Mouse (Mus musculus) urinary bladder, postnatal 10 days (tissue): ENCODE data around the gene Pls1.

Experiments
- DNase-seq: peaks from one replicate; pipeline ENCODE4 v3.0.0; 2022; ENCODE audit warnings: low spot score

Gene Pls1

DNA sequence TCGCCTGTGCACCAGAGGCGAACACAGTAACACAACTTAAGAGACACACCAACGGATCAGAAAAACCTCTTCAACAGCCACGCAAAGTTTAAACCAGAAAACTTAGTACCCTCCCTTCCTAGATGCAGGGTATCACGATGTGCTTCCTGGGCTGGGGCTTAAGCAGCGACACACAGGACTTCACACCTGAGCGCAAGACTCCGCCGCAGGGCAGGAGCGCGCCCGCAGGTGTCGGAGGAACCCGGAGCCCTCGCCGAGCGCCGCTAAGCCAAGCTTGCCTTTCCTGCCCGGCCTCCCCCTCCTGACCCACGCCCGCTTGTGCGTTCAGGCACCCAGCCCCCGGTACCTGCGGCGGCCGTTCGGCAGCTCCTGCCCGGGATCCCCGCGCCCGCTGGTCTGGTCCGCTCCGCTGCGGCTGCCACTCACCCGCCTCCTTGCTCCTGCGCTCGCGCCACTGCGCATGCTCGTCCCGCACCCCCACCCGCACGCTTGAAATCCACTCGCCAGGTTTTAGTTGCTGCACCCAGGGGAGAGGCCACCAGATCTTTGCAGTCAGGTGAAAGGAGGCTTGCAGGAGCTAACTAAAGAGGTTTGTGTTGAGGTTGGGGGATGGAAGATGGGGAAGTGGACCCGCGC, at the start of gene Pls1:
TSS of gene Pls1 (minus strand) at position 487 of the 636 bp plus-strand sequence.
- DNase-seq, result peak; percentile 57

DNA sequence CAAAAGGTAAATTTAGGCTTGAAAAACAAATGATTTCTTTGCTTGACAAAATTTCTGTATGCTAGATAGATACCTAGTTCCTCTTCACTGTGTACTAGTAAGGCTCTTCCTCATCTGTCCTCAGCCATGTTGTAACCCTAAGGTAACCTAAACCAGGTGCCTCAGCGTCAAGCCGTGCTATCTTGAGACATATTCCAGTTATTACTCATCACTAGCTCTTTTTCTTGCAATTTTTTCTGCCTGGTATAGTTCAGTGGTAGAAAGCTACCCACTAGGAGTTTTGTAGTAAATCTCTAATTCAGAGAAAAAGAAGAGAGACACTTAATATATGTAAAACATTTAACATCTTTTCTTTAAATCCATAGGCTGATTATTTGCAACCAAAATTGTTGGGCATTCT, 37.6 kb upstream of the Pls1 start:
- DNase-seq, result no peak

DNA sequence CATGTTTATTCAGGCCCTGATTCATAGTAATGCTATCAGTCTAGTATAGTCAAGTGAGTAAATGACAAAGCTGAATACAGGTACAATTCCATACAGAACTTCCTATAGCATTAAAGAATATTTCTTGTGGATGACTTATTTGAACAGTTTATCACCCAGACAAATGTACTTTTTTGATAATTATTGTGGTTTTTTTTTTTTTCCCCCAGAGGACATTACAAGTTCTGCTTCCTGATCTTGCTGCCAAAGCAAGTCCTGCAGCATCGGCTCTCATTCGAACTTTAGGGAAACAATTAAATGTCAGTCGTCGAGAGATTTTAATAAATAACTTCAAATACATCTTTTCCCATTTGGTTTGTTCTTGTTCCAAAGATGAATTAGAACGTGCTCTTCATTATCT, 33.1 kb upstream of the Pls1 start:
- no peak for DNase-seq

DNA sequence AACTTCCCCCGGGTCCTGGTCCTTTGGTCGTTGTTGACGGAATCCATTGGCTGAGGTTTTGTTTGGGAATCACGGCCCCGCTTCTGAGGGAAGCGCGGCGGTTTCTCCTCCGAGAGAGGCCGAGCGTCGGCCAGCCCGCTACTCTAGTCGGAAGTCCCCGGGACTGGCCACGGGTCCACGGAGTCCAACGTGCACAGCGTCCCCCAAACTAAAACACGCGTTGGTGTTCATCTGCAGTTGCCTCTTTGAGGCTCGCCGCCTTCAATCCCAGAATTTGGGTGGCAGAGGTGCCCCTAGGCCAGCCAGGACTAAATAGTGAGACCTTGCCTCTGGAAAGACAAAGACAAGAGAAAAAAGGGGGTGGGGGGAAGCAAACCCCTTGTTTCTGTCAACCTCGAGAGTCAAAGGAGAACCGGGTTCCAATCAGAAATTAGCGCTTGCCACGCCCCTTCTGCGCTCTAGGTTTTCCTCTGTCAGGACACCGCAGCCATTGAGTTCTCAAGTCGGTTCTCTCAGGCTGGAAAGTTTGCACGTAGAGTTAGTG, 13.0 kb upstream of the Pls1 start:
- DNase-seq, result no peak

DNA sequence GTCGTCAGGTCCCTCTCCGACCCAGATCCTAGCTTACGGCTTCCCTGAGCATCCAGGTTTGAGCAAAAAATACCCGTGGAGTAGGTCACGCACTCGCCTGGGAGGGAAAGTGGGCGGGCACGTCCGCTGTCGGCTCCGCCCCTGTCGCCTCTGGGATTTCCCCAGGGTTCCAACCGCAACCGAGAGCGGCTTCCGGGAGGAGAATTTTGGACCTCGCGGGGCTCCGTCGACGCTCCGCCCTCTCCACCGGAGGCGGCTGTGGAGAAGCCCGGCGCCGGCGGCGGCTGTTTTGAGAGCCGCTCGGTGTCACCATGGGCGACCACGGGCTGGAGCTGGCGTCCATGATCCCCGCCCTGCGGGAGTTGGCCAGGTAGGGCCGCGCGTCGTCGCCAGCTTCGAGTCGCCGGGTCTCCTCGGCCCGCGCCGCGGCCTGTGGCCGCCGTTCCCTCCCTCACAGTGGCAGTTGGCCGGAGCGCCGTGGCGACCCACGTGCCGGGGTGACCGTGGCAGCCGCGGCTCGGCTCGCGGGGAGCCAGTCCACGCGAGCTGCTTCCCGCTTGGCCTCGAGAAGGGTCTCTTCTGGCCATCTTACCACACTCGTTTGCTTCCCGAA, 12.4 kb upstream of the Pls1 start, which contains the start of gene Atr:
TSS of gene Atr (plus strand) at position 184 of the 613 bp plus-strand sequence.
- DNase-seq, result peak; percentile 77

DNA sequence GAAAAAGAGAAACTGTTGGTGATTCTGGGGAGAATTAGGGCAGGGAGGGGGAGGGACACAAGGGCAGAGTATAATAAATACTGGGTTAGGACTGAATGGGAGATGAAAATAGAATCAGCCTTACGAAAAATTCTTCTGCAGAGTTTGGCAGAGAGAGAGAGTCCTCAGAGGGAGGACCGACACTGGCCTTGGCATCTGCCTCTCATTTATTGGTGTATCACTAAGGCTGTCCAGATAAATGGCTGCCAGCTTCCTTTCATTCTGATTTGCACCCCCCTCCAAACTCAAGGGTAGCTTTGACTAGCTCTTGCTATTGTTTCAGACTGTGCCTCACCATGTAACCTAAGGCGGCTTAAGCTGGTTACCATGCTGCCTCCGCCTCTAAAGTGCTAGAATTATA, 10.9 kb upstream of the Pls1 start:
- no peak for DNase-seq

DNA sequence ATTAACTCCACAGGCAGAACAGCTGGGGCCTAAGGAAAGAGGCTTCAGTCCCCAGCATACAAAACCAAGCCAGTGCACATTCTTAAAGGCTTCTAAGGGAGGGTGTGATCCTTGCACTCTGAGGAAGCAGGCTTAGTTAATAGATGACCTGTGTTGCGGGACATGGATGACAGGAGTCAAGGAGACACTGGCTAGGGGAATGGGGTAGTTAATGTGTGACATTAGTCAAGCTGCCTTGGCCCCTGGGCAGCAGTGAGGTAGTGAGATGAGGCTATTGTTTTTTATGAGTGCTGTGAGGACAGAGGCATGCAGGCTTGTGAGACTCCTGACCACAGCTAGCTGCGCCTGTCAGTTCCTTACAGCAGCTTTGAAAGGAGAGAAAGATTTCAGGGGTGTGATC, 9.8 kb upstream of the Pls1 start:
- DNase-seq, result no peak

DNA sequence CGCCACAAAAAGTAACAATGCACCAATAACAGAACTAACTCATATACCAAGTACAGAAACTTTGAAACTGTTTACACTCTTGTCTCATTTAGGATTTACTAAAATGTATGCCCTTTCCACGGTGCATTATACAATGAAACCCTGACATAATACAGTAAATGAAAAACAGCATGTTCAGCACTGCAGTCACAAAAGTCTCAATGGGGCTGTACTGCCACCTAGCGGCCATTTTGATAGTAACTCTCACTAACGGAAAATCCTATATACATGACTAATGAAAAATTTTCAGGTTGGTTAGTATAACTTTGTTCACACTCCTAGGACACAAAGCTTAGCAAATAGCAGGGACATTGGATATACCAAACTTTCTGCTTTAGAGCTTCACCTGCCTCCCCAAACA, 7.8 kb upstream of the Pls1 start:
- DNase-seq, result no peak

DNA sequence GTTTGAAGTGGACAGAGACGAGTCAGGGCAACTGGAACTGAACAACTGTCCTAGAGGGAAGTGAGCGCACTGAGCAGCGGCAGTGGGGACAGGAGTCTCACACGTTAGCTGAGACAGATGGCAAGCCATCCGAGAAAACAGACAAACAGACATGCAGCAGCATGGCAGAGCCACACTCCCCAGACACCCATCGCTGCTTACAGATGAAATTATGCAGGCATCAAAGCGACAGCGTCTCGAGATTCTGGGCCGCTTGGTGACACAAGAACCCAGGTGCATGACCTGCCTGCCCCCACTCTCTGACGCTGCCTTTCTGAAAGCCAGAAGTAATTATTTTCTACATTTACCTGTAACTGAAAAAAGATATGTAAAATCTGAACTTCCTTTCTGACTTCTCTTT, 6.6 kb upstream of the Pls1 start:
- no peak for DNase-seq

DNA sequence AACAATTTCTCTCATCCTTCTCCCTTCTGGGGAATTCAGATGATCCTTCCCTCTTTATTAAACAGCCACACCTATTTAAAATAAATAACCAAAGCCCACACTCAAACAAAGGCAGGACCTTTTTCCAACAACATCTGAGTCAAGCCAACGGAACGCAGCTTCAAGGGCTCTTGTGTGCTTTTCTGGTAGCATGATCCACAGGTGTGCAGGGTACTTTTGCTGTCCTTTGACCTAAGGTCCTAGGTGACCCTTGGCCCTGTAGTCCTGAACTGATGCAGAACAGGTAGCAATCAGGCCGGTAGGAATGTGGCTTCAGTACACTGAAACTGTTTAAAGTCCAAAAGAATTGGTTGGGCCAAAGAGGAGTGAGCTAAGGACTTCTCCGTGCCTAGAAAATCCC, 600 bp upstream of the Pls1 start:
- no peak for DNase-seq

DNA sequence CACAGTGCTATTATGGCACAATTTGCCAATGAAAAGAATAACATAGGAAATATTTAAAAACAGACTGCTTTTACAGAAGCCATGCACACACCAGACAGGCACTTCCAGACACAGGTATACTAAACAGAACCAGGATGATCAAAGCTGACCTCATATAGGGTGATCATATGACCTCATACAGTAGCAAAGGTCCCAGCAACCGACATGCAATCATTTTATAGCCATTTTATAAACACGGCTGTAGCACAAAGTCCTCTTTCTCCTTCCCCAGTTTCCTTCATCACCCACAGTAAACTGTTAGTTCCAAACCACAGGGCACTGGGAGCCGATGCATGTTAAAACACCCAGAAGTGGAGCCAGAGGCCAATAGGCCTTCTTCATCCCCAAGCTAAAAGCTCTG, 5.7 kb downstream of the Pls1 start:
- no peak for DNase-seq

DNA sequence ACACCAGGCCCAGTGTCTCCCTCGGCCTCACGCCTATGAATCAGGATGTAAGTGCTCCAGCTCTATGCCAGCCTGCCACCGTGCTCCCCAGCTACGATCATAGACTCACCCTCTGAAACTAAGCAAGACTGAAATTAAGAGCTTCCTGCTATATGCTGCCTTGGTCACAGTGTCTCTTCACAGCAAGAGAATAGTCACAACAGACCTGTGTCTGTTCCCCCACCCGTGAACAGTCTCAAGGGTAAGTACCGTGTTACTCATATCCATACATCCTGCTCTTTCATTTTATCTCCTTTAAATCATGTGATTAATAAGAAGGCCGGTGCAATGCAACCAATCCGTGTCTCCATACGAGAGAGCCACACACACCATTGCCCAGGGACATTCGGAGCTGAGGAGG, 9.4 kb downstream of the Pls1 start:
- no peak for DNase-seq

DNA sequence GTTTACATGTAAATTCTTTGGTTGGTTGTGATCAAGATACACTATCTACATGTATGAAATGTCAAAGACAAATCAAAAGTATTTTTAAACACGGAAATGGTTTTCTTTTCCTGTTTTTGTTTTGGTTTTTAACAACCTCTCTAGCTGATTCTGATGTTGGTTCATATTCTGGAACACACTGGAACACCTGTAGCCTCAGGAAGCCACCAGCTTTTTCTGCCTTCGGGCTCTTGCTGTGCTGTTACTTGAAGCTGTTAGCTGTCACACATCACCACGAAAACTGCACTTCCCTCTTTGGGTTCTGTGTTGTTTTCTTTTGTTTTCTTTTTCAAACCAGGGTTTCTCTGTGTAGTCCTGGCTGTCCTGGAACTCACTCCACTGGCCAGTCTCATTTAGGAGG, 10.3 kb downstream of the Pls1 start:
- DNase-seq, result no peak

DNA sequence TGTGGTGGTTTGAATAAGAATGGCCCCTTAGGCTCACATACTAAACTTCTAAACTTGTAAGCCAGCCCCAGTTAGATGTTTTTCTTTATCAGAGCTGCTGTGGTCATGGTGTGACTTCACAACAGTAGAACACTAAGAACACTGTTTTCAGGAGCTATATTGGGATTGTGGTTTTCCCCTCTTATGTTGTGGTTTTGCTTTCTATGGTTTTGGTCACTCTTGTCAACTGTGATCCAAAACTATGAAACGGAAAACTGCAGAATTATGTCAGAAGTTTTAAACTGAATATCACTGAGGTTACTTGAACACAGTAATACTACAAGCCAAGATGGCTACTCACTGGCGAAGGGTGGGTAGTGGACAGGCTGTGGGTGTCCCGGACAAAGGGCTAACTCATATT, 12.4 kb downstream of the Pls1 start:
- DNase-seq, result no peak

DNA sequence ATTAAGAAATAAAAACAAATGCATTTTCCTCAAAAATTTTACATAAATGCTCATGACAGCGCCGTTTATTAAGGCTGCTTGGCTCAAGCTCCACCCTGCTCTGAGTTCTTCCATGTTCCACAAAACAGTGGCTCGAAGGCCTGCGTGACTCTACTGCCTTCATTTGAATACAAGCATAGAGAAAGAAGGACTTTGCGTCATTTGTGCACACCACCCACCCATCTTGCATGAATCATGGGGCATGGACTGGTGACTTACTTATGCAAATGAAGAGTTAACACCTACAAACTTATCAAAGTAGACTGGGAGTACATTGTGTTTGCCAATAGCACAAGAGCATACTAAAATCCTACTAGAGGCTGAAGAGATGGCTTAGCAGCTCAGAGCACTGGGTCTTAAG, 17.5 kb downstream of the Pls1 start:
- DNase-seq, result no peak

DNA sequence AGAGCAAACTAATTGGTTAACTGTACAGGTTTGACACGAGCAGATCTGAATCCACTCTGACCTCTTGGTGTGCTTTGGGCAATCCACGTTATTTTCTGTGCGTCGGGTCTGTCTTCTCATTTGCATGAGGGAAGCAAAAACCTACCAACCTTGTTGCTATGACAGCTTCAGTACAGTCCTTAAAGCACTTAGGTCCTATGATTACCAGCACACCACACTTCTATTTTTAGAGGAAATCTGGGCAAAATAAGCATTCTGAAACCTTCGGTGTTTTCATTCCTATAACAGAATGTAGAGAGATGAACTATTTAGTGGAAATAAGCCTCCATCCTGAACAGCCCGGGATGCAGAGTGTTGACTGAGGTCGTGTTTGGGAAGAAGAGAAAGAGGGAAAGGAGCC, 22.6 kb downstream of the Pls1 start:
- DNase-seq, result no peak

DNA sequence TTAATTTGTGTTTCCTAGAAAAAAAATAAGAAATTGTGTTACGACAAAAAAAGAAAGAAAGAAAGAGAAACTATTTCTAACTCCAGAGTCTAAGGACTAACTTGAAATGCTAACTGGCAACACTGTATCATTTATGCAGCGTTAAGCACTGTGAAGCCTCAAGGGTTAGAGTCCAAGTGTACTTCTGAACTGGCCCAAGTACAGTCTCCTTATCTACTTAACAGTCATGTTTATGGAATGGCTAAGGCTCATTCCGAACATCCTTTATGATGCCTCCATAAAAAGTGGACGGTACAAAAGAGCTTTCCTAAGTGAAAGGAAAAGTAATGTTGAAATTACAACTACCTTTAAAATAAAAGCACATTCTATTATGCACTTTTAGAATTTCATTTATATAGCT, 29.4 kb downstream of the Pls1 start:
- DNase-seq, result no peak

DNA sequence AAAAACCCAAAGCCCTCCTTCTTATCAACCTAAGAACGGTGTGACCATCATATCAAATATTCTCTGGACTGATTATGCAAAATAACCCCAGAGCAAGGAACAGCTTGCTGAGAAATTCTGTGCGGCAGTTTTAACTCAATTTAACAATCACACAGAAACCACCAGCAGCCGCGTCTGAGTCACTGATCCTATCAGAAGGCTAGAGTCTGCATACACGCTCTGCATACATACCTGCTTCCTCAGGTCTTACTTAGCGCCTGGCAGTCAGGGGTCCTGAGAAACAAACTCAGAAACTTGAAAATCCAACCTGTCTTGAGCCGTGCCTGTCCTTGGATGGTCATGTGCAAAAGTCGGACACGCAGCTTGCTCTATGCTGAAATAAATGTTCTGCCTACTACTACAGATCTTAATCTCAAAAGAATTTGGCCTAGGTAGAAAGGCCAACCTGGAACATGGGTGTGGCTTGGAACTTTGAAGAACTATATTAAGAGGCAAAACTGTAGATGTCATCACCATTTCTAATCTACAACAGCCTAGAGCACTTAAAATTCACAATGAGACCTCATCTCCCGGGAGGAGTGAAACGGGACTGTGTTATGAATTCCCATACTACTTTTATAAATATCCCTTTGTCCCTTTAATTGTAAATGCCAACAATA, 30.0 kb downstream of the Pls1 start:
- DNase-seq, result no peak

DNA sequence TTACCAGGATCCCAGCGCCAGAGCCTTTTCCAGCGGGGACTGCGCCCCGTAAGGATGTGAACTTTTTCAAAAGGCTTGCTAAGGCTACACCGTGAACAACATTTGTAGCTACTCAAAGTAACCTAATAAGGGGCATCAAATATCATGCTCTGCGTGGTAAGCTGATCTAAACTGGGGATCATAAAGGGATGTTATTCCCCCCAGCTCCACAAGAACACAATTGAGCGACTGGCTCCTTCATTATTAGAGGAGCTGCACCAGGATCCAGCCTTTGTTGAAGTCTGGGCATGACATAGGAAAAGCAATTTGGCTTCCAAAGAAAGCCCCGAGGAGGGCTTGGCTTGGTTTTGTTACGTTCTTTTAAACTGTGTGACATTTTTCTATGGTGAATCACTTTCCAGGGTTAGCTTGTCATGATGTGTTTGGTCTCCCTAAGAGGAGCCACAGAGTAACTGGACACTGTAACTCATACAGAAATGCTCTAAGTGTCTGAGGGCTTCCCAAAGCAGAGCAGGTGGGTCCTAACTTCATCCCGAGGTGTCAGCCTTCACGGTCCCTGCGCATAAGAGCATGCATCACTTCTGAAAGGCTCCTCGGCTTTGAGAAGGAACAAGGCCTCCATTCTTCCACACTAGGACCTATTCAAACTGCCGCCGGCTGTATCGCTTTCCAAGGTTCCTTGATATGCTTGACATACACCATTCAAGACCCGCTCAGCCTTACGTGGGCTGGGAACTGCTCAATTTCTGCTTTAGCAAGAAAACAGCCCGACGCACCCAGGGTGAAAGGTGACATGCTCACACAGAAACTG, 31.2 kb downstream of the Pls1 start:
- DNase-seq, result no peak

DNA sequence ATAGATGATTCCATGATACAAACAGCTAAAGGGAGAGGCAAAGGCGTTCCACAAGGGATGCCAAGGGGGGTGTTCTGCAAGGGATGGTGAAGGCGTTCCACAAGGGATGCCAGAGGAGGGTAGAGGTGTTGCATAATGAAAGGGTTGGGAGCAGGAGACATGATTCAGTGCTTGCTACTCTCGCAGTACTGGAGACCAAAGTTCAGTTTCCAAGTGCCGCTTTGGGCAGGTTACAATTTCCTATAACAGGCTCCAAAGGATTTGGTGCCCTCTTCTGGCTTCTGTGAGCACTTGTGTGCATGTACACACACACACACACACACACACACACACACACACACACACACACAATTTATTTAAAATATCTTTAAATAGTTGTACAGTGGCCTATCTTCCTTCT, 33.3 kb downstream of the Pls1 start:
- DNase-seq, result no peak

DNA sequence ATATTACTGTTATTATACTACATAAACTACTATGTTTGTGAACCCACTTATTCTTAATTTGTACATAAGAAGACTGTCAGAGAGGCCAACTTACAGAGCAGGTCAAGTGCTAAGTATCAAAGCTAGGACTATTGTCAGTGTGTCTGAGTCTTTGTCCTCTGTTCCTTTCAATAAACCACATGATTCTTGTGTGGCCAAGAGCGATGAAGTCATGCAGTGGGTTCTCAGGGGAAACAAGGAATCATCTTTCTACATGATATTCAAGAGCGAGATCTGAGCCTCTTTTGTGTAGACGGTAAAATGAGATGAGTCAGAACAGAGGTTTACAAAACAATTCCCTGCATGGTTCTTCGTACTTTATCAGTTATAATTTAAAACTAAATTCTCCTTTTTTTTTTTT, 35.5 kb downstream of the Pls1 start:
- DNase-seq, result no peak

DNA sequence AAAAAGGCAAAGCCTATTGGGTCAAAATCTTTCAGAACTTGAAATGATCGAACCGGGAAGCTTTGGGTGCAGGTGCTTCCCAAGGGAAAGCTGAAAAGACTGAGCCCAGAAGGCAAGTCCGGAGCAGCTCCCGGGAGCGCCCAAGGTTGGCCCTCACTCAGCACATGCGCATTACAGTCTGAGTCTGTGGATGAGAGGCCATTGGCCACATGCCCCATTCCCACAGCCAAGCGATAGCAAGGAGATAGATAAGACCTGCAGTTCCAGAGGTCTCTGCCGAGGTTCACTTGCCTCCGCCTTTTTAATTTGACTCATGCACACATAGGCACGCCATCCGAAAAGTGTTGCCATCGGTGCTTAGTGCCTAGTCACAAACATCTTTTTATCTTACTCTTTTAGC, 39.7 kb downstream of the Pls1 start:
- no peak for DNase-seq

DNA sequence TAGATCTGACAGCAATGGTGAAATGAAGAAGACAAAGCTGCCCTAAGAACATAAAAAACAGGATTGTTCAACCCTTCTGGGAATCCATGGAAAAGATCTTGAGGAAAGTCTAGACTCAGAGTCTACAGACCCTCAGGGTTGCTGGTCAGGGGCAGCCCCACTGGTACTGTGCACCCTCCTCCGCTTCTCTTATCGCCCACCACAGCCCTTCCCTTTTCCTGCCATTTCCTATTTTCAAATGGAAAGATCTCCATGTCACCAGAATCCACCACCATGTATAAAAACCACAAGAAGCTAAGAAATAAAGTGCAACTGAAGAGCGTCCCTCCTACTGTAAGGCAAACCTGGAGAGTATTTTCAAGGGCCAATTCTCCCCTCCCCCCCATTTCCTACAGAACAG, 41.3 kb downstream of the Pls1 start:
- DNase-seq, result no peak
